Mouse (Mus musculus): ENCODE measurements around the gene Ribc1.

Gene Ribc1

DNA sequence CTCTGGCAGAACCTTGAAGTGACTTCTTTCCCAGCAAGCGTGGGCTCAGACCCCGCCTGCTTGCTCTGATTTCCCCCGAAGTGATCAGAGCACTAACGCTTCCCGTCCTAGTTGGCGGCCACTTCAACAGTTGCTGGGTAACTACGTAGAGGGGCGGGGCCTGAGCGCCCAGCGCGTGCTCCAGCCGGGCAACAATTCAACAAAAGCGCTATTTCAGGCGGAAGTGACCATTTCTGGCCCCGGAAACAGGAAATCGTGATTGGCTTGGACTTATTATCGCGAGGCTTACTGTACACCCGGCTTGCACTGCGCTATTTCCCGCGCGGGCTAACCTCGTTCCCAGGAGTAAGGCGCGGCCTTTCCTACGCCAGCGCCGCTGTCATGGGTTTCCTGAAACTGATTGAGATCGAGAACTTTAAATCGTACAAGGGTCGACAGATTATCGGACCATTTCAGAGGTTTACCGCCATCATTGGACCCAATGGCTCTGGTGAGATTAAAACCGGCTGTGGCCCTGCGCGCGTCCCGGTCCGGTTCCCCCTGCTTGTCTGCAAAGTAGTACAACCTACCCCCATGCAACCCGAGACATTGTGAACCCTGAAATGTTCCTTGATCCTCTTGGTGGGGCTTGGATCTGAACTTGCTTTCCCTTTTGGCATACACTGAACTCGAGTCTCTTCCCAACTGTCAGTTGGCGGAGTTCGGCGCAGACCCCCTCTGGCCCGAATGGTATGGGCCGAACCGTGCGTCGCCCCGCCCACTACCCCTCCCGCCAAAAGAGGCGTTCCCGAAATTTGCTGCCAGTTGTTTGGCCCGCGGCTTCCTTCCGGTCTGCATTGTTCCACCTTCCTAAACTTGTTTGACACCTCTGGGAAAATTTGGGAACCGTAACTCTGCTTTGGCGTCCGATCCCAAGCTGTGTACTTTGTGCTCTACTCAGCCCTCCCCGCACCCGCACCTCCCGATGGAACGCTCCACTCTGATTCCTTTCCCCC, at the start of gene Ribc1, which contains the start of gene Smc1a:
Gene Ribc1, minus strand, starts transcription at position 145 of the 995 bp plus-strand sequence.
Gene Smc1a, plus strand, starts transcription at position 278 of the 995 bp plus-strand sequence.
- DNase-seq (ENCODE audit: low spot score): peak; percentile 90

DNA sequence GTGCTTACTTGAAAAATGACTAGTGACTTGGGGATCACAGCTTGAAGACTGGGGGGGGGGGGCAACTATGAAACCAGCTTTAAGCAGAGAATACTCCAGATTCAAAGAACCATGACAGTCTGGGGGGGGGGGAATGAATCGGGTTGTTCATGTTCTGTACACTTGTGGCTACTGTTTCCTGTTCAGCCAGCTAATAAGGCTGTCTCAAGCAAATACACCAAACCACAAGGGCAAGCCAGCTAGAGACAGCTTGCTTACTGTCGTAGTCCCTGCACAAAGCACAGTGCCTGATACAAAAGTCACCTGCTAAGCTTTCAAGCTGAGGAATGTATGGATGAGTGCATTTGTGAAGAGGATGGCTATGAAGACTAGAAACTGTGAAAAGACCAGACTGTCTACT, 49.6 kb upstream of the Ribc1 start:
- DNase-seq (ENCODE audit: low spot score): no peak

DNA sequence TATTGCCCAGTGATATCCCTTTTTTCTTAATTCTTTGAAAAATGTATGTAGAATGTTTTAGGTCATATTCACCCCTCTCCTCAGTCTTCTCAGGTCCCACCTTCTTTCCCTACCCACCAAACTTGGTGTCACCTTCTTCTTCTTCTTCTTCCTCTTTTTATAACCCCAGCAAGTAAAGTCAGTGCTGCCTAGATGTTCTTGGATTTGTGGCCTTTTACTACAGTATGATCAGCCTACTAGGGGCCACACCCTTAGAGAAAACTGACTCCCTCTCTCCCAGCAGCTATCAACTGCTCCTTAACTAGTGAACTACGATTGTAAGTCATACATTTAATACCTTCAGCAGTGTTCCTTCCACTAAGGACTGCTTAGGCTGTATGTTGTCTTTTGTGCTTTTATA, 38.0 kb upstream of the Ribc1 start:
- no peak for DNase-seq (ENCODE audit: low spot score)

DNA sequence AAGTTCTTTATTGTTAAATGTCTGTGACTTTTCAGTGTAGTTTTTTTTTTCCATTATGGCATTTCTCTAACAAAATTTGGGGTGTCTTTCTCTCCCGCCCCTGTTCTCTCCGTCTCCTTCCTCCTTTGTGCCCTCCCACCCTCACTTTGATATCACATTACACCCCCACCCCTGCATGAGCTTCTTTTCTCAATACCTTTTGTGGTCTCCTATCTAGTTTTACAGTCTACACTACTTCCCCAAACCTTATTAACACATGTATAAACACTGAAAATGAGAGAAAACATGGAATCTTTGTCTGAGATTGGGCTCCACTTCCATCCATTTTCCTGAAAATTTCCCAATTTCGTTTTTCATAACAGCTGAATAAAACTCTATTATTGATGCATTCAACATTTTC, 36.5 kb upstream of the Ribc1 start:
- DNase-seq (ENCODE audit: low spot score): no peak

DNA sequence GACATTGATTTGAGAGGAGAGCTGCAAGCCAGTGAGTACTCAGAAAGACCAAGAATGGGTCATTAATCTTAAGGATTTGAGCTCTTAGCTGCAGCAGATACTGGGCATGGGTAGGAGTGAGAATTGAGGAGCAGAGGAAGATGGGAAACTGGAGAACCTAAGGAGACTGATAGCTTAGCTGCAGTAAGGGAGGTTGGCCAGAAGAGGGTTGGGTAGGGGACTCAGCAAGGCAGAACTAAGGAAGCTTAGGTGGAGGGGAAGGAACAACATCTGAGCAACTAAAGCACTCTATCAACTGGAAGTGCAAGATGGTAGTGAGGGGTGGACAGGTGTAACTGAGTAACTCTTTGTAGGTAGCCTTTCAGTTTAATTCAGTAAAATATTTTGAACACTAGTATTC, 31.1 kb upstream of the Ribc1 start:
- DNase-seq (ENCODE audit: low spot score): no peak

DNA sequence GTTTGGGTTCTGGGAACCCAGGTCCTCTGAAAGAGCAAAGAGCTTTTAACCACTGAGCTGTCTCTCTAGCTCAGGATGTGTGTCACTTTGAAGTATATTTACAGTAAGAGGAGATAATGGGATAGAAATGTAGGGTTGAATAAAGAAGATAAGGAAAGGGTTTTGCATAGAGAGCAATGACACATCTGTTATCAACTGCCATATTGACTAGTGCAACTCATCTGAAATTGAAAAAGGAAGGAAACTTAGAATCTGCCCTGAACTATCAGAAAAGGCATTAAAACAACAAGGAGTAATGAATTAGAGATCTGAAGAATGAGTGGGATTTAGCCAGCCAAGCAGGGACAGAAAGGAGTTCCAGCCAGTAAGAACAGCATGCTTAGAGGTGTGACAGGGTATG, 23.8 kb upstream of the Ribc1 start:
- DNase-seq (ENCODE audit: low spot score): no peak

DNA sequence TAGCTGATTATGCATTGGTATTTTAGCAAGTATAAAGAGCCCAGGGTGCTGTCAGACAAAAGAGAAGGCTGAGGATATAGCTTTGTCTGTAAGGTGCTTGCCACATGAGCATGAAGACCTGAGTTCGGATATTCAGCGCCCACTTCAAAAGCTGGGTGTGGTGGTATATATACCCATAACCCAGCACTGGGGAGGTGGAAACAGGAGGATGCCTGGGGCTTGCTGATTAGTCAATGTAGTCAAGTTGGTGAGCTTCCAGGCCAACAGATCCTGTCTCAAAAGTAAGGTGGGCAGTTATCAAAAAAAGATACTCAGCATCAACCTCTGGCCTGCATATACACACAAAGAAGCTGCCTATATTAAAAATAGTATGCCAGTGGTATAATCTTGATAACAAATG, 3.2 kb upstream of the Ribc1 start:
- DNase-seq (ENCODE audit: low spot score): no peak

DNA sequence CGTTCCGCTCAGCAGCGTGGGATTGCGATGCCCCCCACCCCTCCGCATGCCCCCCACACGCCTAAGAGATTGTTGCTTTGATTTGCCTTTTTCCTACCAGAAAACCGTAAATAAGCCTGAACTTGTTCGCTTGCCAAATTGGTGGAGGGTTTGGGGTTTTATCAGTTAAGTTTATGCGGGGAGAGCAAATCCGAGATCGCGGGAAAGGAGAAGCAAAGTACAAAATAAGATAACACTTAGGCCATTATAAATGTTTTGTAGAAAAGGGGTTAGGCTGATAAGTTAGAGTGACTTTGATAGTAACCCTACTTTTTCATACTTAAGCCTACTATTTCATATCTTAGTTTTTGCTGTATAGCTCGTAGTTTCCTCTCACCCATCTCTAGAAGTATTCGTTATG, 1.1 kb upstream of the Ribc1 start:
- DNase-seq (ENCODE audit: low spot score): no peak

DNA sequence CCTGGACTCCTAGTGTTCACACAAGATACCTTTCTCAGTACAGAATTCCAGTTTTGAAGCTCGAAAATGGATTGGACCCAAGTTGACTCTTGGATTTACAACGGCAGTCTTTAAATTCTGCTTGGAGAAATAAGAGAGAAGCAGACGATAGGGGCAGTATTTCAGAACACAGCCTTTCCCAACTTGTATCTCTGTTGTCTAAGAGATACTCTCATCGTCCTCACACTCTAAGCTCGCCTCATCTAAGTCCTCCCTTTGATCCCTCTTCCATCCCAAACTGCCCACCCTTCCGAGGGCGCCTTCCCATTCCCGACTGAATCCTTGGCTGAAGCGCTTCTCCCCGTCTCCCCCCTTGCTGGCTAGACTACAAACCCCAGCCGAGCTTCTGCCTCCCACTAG, 344 bp downstream of the Ribc1 start:
- no peak for DNase-seq (ENCODE audit: low spot score)

DNA sequence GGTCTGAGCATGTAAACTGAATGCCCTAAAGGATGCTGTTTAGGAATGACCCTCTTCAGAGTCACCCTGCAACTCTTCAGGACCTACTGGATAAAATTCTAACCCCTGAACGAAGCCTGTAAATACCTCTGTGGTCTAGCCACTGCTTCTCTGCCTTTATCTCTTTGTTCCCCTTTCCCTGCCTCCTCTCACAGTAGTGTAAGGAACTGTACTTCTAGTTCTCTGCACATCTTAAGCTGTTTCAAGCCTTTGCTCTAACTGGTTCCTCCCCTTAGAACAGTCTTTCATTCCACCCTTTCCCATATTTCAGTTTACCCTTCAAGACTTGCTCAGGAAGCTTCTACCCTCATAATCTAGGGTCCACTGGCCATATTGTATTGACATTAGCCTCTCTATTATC, 8.2 kb downstream of the Ribc1 start:
- DNase-seq (ENCODE audit: low spot score): no peak

DNA sequence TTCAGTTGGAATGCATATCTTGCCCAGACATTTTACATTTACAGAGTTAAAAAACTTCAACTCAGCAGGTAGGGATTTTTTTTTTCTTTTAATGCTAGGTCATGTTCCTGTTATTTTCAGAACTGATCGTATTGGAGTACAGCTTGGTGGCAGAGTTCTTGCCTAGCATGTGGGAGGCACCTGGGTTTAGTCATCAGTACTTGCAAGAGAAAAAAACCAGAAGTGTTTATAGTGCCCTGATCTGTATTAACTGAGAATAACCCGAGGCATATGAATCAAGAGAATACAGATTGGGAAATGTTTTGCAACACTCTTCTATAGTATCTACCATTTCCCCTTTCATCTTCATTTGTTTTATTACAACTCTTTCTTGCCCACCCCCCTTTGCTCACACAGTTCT, 13.2 kb downstream of the Ribc1 start:
- no peak for DNase-seq (ENCODE audit: low spot score)

DNA sequence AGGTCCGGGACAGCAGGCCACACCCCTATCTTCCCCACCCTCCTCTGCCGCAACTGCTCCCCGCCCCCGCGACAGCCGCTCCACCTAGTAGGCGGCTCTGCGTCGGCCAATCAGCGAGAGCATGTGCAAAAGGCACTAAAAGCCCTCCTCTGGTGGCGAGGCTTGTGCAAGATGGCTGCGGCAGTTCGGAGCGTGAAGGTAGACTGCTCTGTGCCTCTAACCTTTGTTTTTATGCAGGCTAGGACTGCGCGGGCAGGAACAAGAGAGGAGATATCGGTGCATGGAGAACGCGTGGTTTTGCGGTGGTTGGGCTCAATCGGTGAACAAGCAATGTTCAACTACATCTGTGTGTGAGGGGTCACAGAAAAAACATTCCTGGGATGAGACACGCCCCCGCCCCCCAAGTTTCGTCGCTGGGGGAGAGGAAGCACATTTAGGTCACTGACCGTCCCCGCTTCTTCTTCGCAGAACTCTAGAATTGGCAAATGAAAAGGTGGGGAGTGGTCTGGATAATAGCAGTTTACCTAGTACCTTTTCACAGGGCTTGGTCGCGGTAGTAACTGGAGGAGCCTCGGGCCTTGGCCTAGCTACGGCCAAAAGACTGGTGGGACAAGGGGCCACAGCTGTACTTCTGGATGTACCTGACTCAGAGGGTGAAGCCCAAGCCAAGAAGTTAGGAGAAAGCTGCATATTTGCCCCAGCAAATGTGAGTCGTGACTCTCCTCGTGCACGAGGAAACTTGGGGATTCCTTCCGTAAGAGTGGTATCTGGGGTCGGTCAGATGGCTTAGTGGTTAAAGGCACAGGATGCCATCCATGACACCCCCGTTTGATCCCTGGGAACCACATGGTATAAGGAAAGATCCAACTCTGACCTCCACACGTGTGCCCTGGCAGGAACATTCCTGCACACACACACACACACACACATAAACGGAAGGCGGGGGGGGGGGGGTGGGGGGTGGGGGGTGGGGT, 14.1 kb downstream of the Ribc1 start, which contains the start of gene Hsd17b10:
Gene Hsd17b10, plus strand, starts transcription at position 109 of the 974 bp plus-strand sequence.
- peak; percentile 84 for DNase-seq (ENCODE audit: low spot score)

DNA sequence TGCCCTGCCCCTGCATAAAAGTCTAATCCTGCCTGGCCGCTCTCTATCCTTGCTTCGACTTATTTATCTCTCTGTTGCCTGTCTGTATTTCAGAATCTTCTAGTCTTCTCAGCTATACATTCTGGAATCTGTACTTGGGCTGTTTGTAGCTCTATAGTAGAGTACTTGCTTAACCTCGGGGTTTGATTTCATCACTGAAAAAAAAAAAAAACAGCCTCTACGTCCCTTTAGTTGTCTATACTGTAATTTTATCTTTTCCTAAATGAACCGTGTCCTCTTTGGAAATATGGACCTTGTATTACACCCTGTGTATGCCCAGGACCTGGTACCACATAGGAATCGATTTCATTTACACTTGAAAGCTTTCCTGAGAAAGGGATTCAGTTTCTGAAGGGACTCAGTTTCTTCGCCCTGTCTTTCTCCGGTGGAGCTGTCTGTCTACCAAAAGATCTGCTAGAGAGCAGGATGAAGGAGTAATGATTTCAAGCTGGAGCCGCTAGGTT, 14.9 kb downstream of the Ribc1 start:
- no peak for DNase-seq (ENCODE audit: low spot score)

DNA sequence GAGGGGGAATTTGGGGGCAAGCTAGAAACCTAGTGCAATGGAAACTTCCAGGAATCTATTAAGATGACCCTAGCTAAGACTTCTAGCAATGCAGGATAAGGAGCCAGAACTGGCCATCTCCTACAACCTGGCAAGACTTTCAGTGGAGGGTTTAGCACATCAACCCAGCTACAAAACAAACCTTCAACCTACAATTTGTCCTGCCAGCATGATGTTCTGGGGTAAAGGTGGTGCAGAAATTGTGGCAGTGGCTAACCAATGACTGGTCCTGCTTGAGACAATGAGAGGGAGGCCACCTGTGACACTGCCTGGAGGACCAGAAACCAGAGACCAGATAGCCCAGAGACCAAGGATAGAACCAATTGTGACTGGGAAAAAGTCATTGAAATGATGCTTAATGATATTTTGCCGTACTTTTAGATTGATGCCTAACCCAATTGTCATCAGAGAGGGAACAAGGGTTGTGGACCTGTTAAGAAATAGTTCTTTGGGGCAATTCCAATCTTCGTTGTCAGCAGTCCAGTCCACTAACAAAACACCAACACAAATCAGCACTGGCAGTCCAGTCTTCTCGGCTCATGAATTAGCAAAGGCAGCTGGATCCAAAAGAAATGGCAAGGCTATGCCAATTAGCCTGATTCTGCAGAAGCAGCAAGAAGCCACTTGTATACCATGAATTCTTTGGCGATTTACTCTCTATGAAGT, 16.9 kb downstream of the Ribc1 start:
- DNase-seq (ENCODE audit: low spot score): no peak

Measured in ovary, adult 18-20 months (tissue).